Mouse (Mus musculus): Measurements from ENCODE around the gene Odf3b.

The Odf3b gene

DNA sequence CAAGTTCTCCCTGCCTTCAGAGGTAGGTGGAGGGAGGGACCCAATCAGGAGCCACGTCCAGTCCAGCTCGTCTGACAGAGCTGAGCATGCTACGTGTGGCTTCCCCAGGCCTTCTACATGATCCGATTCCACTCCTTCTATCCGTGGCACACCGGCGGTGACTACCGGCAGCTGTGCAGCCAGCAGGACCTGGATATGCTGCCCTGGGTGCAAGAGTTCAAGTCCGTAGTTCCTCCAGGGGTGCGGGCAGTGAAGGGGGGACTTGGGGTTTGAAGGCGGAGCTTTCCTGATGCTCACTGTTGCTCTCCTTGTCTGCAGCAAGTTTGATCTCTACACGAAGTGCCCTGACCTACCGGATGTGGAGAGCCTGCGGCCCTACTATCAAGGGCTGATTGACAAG, 42.7 kb downstream of the Odf3b start:
- DNase-seq (ENCODE audit: low spot score in 2 of 2) = no peak

DNA sequence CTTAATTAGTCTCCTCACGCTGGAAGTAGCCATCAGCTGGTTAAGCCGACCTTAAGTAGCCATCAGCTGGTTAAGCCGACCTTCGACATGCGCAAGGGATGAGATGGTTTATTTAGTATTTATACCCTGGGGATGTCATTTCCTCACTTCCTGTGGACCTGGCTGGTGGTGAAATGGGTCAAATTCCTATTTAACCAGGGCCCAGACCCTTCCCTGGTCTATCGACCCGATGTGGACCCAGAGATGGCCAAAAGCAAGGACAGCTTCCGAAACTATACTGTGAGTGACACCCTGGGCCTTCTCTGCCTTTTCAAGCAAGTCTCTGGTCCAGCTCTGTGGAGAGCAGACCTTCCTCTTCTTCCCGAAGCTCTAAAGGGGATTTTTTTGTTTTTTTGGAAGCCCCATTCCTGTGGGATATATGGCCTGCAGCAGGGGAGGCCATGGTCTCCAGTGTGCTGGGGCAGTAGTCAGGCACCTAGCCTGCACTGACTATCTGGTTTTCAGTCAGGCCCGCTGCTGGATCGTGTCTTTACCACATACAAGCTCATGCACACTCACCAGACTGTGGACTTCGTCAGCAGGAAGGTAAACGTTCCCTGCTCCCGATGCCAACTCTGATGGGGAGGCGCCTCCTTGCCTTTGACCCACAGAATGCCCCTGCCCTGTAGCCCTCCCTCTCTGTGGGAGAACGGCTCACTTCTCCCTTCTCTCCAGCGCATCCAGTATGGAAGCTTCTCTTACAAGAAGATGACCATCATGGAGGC, 44.1 kb downstream of the Odf3b start:
- DNase-seq (ENCODE audit: low spot score in 2 of 2) = no peak

DNA sequence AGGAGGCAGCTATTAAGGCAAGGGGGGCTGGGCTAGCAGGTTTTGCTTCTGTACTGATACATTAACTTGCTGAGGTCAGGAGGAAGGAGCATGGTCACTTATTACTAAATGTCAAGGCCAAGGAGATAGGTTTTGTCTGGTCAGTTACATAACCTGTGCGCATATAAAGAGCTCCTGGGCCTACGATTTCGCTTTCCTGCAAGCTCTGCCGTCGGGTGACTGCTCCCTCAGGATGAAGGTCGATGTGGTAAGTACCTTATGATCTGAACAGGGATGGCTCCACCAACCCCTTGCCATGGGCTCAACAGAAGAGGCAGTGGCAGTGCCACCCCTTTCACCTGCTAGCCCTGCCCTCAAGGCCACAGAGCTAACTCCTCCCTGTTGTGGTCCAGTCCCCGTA, 44.8 kb downstream of the Odf3b start, which contains the start of gene Miox:
Gene Miox, plus strand, starts transcription at position 128 of the 400 bp plus-strand sequence.
- no peak for DNase-seq (ENCODE audit: low spot score in 2 of 2)
